Mouse (Mus musculus) heart, embryonic 14.5 days (tissue): Measurements from ENCODE around the gene Acox3. TPM values are rescaled to one million over a fixed set of nuclear protein-coding genes. Genes with fewer than 3 reads are reported as not detected.

Experiments
- ATAC-seq: fragments of 200-750 bp; cut with Nextera tagmentation; 2 replicates; pipeline ENCODE4 v1.8.0; 2017; ENCODE audit warnings: low read depth, moderate TSS enrichment; ENCODE audit not compliant: insufficient number of reproducible peaks, insufficient read depth, low FRiP score
- H3K27ac ChIP-seq, 2 experiments: fragments of 200-500 bp in 1 of 2; fragments of 300-500 bp in 1 of 2; sonication (generic) in 1 of 2; replicated peaks in 1 of 2; 2 replicates each; pipeline ENCODE4 v1.5.1; 2012 to 2014; ENCODE audit warnings: low read depth in 2 of 2, low read length in 2 of 2, control low read depth in 1 of 2, mild to moderate bottlenecking in 1 of 2, mixed read lengths in 1 of 2; ENCODE audit not compliant: control insufficient read depth in 1 of 2, insufficient read depth in 1 of 2
- H3K27me3 ChIP-seq: fragments of 300-500 bp; sonication (generic); 2 replicates; pipeline ENCODE4 v1.6.1; 2014; ENCODE audit warnings: mild to moderate bottlenecking, low read length, control low read depth; ENCODE audit not compliant: control insufficient read depth, insufficient read depth
- H3K36me3 ChIP-seq: fragments of 300-500 bp; sonication (generic); 2 replicates; pipeline ENCODE4 v1.6.1; 2014; ENCODE audit warnings: mild to moderate bottlenecking, control low read depth, low read length, mixed read lengths; ENCODE audit not compliant: control insufficient read depth, insufficient read depth
- H3K4me1 ChIP-seq, 2 experiments: fragments of 200-500 bp in 1 of 2; fragments of 300-500 bp in 1 of 2; sonication (generic) in 1 of 2; 2 replicates each; pipeline ENCODE4 v1.6.1; 2012 to 2014; ENCODE audit warnings: low read length in 2 of 2, control low read depth in 1 of 2, mixed read lengths in 1 of 2; ENCODE audit not compliant: control insufficient read depth in 2 of 2, insufficient read depth in 2 of 2
- H3K4me2 ChIP-seq: fragments of 300-500 bp; sonication (generic); 2 replicates; pipeline ENCODE4 v1.6.1; 2014; ENCODE audit warnings: mild to moderate bottlenecking, low read length
- H3K4me3 ChIP-seq, 2 experiments: fragments of 200-500 bp in 1 of 2; fragments of 300-500 bp in 1 of 2; sonication (generic) in 1 of 2; 2 replicates each; pipeline ENCODE4 v1.5.1; 2012 to 2014; ENCODE audit warnings: low read length in 2 of 2, mild to moderate bottlenecking in 2 of 2, control low read depth in 1 of 2, low read depth in 1 of 2, moderate library complexity in 1 of 2; ENCODE audit not compliant: control insufficient read depth in 1 of 2, insufficient read depth in 1 of 2
- H3K9ac ChIP-seq: fragments of 300-500 bp; sonication (generic); 2 replicates; pipeline ENCODE4 v1.6.1; 2014; ENCODE audit warnings: mild to moderate bottlenecking, low read length
- H3K9me3 ChIP-seq: fragments of 300-500 bp; sonication (generic); 2 replicates; pipeline ENCODE4 v1.6.1; 2016; ENCODE audit warnings: low read length, control low read depth; ENCODE audit not compliant: control insufficient read depth
- WGBS: fragments of 180-500 bp; shearing (Covaris S2); extraction: QIAGEN DNeasy Blood & Tissue Kit; methylation state at CpG from one replicate; pipeline ENCODE4 v1.1.7; 2014; 5-methylcytosine and 5-hydroxymethylcytosine counted together
- polyA plus RNA-seq: library from polyadenylated mRNA; unstranded; fragments of >200 nt; fragmentation: Nextera tagmentation; extraction: Ambion mirVana; gene quantifications from 2 replicates; pipeline ENCODE4 v1.2.1, GENCODE M21; 2014

Acox3 gene
- polyA plus RNA-seq, 1 experiment from 2014 or later: 13.8 TPM

DNA sequence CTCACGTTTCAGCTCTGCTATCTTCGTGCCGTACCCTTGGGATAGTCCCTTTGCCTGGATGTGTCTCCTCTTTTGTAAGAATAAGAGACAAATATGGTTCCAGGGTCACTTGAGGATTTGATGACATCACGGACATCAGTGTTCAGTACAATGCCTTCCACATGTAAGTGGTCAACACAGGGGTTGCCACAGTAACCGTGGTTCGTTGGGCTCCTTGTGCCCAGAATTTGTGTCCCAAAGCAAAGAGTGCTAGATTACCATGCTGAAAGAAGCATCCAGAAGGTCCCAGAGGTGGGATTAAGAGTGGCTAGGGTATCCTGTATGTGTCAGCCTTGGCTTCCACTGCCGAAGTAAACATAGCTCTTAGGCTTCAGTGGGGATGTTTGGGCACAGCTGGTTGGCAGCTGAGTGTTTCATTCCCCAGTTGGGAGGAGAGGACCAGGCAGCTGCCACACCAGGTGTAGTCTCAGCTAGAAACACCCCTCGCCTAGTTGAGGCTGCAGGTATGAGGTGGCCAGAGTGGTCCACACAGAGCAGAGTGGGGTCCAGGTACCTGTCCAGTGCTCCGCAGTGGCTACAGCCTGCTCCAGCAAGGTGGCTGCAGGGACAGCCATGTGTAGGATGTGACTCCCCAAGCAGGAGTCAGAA, 60.7 kb downstream of the Acox3 start:
- peaks cover 3 to 7% of the 10 kb centered on the region in 2 experiments; a peak in 3 of 4 replicates for H3K4me1 ChIP-seq
- no peak overlapping the region for H3K4me2 ChIP-seq
- ATAC-seq: no peak
- no peak overlapping the region for H3K27ac ChIP-seq
- 77% methylated on average over 9 of the region's 9 CpGs for WGBS
- H3K27me3 ChIP-seq: no peaks in the 10 kb centered on the region
- H3K36me3 ChIP-seq: no peaks in the 10 kb centered on the region
- H3K4me3 ChIP-seq: no peak overlapping the region
- H3K9ac ChIP-seq: no peak overlapping the region
- no peaks in the 10 kb centered on the region for H3K9me3 ChIP-seq

DNA sequence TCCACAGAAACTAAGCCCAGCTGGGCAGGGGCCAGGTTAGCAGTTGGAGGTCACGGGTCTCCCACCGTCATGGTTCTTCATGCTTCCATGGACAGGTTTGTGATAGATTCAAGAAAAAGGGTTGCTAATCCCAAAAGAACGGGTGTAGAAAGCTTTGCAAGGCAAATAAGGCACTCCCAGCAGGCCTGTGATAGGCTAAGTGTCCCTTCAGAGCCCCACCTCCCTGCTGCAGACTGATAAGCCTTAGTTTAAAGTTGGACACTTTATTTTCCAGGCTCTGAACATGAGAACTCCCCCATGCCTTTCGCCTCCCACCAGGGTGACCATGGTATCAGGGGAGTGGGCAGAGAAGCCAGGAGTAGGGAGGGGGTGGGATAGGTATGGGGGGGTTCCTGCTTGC, 61.2 kb downstream of the Acox3 start:
- no peak for ATAC-seq
- H3K27ac ChIP-seq: no peak overlapping the region
- no peaks in the 10 kb centered on the region for H3K9me3 ChIP-seq
- no peak overlapping the region for H3K4me3 ChIP-seq
- 51% methylated on average over 4 of the region's 4 CpGs for WGBS
- H3K4me1 ChIP-seq: peaks cover 3 to 7% of the 10 kb centered on the region in 2 experiments; a peak in 3 of 4 replicates
- H3K27me3 ChIP-seq: no peaks in the 10 kb centered on the region
- H3K9ac ChIP-seq: no peak overlapping the region
- H3K36me3 ChIP-seq: no peaks in the 10 kb centered on the region
- H3K4me2 ChIP-seq: no peak overlapping the region

DNA sequence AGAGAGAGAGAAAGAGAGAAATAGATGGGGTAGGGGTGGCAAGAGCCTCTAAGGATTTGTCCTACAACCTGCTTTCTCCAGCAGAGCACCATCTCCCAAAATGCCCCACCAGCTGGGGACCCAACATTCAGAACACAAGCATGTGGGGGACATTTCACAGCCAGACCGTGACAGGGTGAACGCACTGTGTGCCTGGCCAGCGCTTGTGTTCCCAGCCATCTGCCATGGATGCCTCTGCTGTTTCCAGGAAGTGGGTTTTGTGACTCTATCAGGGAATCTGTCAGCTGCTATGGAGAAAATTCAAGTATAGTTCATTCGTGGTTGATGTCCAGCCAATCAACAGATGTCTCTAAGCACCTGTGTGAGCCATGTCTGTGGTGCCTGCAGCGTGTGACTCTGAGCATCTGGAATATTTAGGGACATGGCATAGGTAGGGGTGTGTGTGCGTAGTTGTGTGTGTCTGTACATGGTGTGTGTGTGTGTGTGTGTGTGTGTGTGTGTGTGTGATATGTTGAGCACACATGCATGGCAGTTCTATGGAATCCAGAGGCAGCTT, 63.2 kb downstream of the Acox3 start:
- H3K9me3 ChIP-seq: no peaks in the 10 kb centered on the region
- H3K4me3 ChIP-seq: no peak overlapping the region
- WGBS: 83% methylated on average over 6 of the region's 6 CpGs
- no peaks in the 10 kb centered on the region for H3K27me3 ChIP-seq
- peaks cover 3 to 7% of the 10 kb centered on the region in 2 experiments; a peak in 3 of 4 replicates for H3K4me1 ChIP-seq
- H3K36me3 ChIP-seq: no peaks in the 10 kb centered on the region
- no peak for ATAC-seq
- no peak overlapping the region for H3K27ac ChIP-seq
- no peak overlapping the region for H3K9ac ChIP-seq
- H3K4me2 ChIP-seq: no peak overlapping the region

DNA sequence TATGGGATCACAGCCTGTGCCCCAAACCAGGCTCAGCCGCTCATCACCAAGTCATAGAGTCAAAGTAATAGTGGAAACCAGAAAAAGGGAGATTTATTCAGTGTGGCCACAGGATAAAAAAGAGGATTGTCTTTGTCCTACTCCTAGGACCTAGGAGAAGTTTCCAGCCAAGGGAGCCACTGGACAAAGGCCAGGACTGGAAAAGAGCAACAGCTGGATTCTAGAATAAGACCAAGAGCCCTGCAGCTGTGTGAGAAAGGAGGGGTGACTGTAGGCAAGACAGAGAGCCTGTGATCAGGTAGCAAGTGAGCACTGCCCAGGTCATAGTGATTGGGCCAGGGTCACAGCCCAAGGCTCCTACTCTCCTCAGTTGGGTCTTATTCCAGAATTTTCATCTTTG, 64.1 kb downstream of the Acox3 start:
- Histone ChIP-seq H3K27me3 (no peaks in the 10 kb centered on the region), H3K4me3 (no peak overlapping the region), H3K4me1 (peaks cover 3 to 7% of the 10 kb centered on the region in 2 experiments; a peak in 3 of 4 replicates), H3K9ac (no peak overlapping the region), H3K9me3 (no peaks in the 10 kb centered on the region), H3K27ac (no peak overlapping the region), H3K36me3 (no peaks in the 10 kb centered on the region), H3K4me2 (no peak overlapping the region)
- no peak for ATAC-seq
- WGBS: 88% methylated on average over 1 of the region's 1 CpGs

DNA sequence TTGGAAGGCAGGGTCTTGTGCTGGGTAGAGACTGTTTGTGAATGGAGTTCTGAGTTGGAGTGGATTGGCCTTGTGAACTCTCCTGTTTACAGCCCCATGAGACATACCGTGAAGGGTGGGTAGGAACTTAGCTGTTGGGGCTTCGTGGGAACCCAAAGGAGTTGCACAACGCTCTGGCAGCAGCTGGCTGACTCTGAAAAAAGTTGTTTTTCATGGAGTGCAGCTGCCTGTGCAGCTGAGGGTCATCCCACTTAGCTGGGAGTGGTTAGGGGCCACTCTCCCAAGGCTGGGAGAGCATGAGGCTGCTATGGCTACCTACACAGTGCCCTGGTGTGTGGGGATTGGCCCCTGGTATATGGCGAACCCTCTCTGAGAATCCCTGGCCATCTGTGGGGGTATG, 64.7 kb downstream of the Acox3 start:
- ATAC-seq: no peak
- no peak overlapping the region for H3K27ac ChIP-seq
- 67% methylated on average over 4 of the region's 4 CpGs for WGBS

DNA sequence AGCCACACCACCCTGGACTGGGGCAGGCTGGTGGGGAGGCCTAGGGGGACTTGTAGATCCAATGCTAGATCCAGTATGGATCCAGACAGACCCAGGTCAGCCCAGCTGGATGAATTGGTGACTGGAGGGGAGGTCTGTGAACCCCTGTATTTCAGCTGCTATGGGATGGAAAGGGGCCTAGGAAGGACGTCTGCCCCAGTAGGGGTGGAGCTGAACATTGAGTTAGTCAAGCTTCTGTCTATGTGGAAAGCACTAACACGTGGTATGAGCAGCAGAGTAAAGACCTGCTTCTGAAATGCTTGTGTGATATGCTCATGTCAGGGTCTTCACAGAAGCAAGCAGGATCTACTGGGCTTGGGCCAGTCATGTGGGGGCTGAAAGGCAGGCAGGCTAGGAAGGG, 65.4 kb downstream of the Acox3 start:
- H3K4me2 ChIP-seq: no peak overlapping the region
- H3K36me3 ChIP-seq: no peaks in the 10 kb centered on the region
- no peak for ATAC-seq
- H3K27me3 ChIP-seq: no peaks in the 10 kb centered on the region
- H3K9ac ChIP-seq: no peak overlapping the region
- no peak overlapping the region for H3K27ac ChIP-seq
- no peak overlapping the region for H3K4me3 ChIP-seq
- H3K9me3 ChIP-seq: no peaks in the 10 kb centered on the region
- 50% methylated on average over 2 of the region's 2 CpGs for WGBS
- H3K4me1 ChIP-seq: peaks cover 3 to 7% of the 10 kb centered on the region in 2 experiments; a peak in 2 of 4 replicates

More for the DNA sequence above, 64.7 kb downstream of the Acox3 start:
- Histone ChIP-seq H3K4me1 (peaks cover 3 to 7% of the 10 kb centered on the region in 2 experiments; a peak in 3 of 4 replicates), H3K4me3 (no peak overlapping the region), H3K36me3 (no peaks in the 10 kb centered on the region), H3K9me3 (no peaks in the 10 kb centered on the region), H3K9ac (no peak overlapping the region), H3K27me3 (no peaks in the 10 kb centered on the region), H3K4me2 (no peak overlapping the region)

DNA sequence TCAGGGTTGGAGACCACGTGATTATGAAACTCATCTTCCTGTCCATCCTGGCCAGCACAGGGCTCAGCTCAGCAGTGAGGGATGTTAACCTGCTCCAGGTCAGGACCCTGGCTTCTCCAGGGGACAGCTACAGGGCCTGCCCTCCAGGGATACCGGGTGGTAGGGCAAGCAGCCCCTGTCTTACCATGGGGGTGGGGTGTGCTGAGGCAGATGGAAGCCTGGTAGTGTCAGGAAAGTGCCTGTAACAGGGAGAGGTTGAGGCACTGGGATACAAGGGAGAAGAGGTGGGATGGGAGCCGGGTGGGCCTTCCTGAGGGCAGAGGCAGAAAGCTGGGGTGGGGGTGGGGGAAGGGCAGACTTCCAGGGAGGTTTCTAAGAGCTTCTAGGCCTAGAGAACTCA, 69.5 kb downstream of the Acox3 start:
- H3K36me3 ChIP-seq: no peaks in the 10 kb centered on the region
- H3K4me3 ChIP-seq: no peak overlapping the region
- H3K27ac ChIP-seq: no peak overlapping the region
- H3K9me3 ChIP-seq: no peaks in the 10 kb centered on the region
- no peak overlapping the region for H3K9ac ChIP-seq
- WGBS: 76% methylated on average over 3 of the region's 3 CpGs
- H3K4me1 ChIP-seq: no peaks in the 10 kb centered on the region
- no peak for ATAC-seq
- H3K27me3 ChIP-seq: no peaks in the 10 kb centered on the region
- H3K4me2 ChIP-seq: no peak overlapping the region

DNA sequence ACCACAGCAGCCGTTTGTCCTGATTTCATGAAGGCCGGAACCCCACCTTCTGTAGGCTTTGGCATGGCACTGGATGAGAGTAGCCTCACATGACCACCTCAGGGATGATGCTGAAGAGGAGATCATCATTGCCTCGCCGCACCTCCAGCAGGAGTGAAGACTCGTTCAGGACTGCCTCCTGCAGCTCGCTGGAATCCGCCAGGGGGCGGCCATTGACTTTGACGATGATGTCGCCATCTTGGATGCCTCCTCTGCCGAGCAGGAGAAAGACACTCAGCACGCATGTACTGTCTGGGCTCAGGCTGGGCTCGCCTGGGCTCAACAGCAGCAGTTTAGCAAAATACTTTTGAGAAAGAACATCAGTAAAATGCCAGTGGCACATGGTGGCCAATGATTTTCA, 70.0 kb downstream of the Acox3 start:
- no peak overlapping the region for H3K9ac ChIP-seq
- H3K4me2 ChIP-seq: no peak overlapping the region
- no peak for ATAC-seq
- H3K27me3 ChIP-seq: no peaks in the 10 kb centered on the region
- 86% methylated on average over 13 of the region's 13 CpGs for WGBS
- H3K27ac ChIP-seq: no peak overlapping the region
- H3K36me3 ChIP-seq: no peaks in the 10 kb centered on the region
- no peaks in the 10 kb centered on the region for H3K4me1 ChIP-seq
- H3K4me3 ChIP-seq: no peak overlapping the region
- H3K9me3 ChIP-seq: no peaks in the 10 kb centered on the region
